Comparison of ENCODE assay signal across 18 mouse cellular contexts in genomic region chr5:99213211-99213610, GRCm38 (mm10).
"Had no signal": no experiment of that assay in that cellular context is flagged by ENCODE, and none has a peak within 500 bp of the region (broad histone marks: within the 10 kb centered on the region; RNA-seq: fewer than 3 reads in every experiment).

No protein-coding gene starts in this region.

- H3K9me3 ChIP-seq: kidney, embryonic 15.5 days; limb, embryonic 10.5 days; liver, embryonic 12.5 days; liver, embryonic 15.5 days; lung, embryonic 15.5 days had no signal

- H3K9ac ChIP-seq: kidney, embryonic 15.5 days; limb, embryonic 13.5 days; liver, embryonic 12.5 days; liver, embryonic 15.5 days; lung, embryonic 15.5 days had no signal

- ATAC-seq: liver, embryonic 12.5 days had no signal

- H3K27ac ChIP-seq: kidney, embryonic 15.5 days; limb, embryonic 10.5 days; limb, embryonic 13.5 days; liver, embryonic 12.5 days; liver, embryonic 15.5 days; lung, embryonic 15.5 days had no signal

- DNase-seq: kidney, postnatal 10 days; kidney, postnatal 36 days; layer of hippocampus, postnatal 36 days; liver; lung, adult 18-20 months; lung, postnatal 10 days; lung, postnatal 36 days; midbrain, embryonic 14.5 days; thymus, adult 18-20 months; thymus, postnatal 36 days had no signal

- H3K4me3 ChIP-seq: kidney, embryonic 15.5 days; limb, embryonic 10.5 days; limb, embryonic 13.5 days; liver, embryonic 12.5 days; liver, embryonic 15.5 days; lung, embryonic 15.5 days; megakaryocyte, embryonic 14.5 days had no signal

- H3K27me3 ChIP-seq: kidney, embryonic 15.5 days; limb, embryonic 13.5 days; liver, embryonic 12.5 days; liver, embryonic 15.5 days; lung, embryonic 15.5 days had no signal

- H3K4me2 ChIP-seq: kidney, embryonic 15.5 days; limb, embryonic 13.5 days; liver, embryonic 12.5 days; liver, embryonic 15.5 days; lung, embryonic 15.5 days; midbrain, embryonic 11.5 days had no signal

- H3K4me1 ChIP-seq: kidney, embryonic 15.5 days; limb, embryonic 10.5 days; liver, embryonic 12.5 days; liver, embryonic 15.5 days; lung, embryonic 15.5 days; megakaryocyte, embryonic 14.5 days had no signal
